Mouse (Mus musculus) ES-E14 (cell line): Measurements from ENCODE around the gene Zmiz1. TPM values are rescaled to one million over a fixed set of nuclear protein-coding genes. Genes with fewer than 3 reads are reported as not detected.

Source experiments
- DNase-seq: peaks from one replicate; pipeline ENCODE4 v3.0.0-alpha.2; 2013; ENCODE audit warnings: low read depth, low spot score
- H3K27ac ChIP-seq: 2 replicates; pipeline ENCODE4 v1.5.1; 2012; ENCODE audit warnings: low read depth, mild to moderate bottlenecking, low read length, moderate library complexity, mixed read lengths; ENCODE audit not compliant: poor library complexity, insufficient read depth, severe bottlenecking
- H3K36me3 ChIP-seq: 2 replicates; pipeline ENCODE4 v1.6.1; 2012; ENCODE audit warnings: mild to moderate bottlenecking, low read length, moderate library complexity, mixed read lengths; ENCODE audit not compliant: control insufficient read depth, poor library complexity, insufficient read depth, severe bottlenecking
- H3K4me1 ChIP-seq, 2 experiments: fragments of 150-350 bp in 1 of 2; sonication (generic) in 1 of 2; 2 replicates each; pipeline ENCODE4 v1.6.1; 2012; ENCODE audit warnings: low read length in 2 of 2, mild to moderate bottlenecking in 1 of 2, mixed read lengths in 1 of 2; ENCODE audit not compliant: control insufficient read depth in 2 of 2, insufficient read depth in 2 of 2, poor library complexity in 1 of 2
- H3K4me3 ChIP-seq, 2 experiments: fragments of 150-350 bp in 1 of 2; sonication (generic) in 1 of 2; 2 replicates each; pipeline ENCODE4 v1.5.1; 2012; ENCODE audit warnings: low read length in 2 of 2, low read depth in 1 of 2, mild to moderate bottlenecking in 1 of 2, mixed read lengths in 1 of 2; ENCODE audit not compliant: insufficient read depth in 1 of 2, poor library complexity in 1 of 2, severe bottlenecking in 1 of 2
- H3K9ac ChIP-seq: 2 replicates; pipeline ENCODE4 v1.6.1; 2012; ENCODE audit warnings: low read depth, mild to moderate bottlenecking, low read length, mixed read lengths; ENCODE audit not compliant: poor library complexity, insufficient read depth, severe bottlenecking
- H3K9me3 ChIP-seq: fragments of 150-350 bp; sonication (generic); 2 replicates; pipeline ENCODE4 v1.6.1; 2012; ENCODE audit warnings: low read depth, mild to moderate bottlenecking, low read length; ENCODE audit not compliant: control insufficient read depth, insufficient read depth
- CHD2 ChIP-seq: IDR thresholded peaks from 2 replicates; pipeline ENCODE4 v1.6.1; 2014; ENCODE audit warnings: mild to moderate bottlenecking, low read depth, low read length, inconsistent platforms
- HCFC1 ChIP-seq: IDR thresholded peaks from 2 replicates; pipeline ENCODE4 v1.6.1; 2012; ENCODE audit warnings: low read length, inconsistent platforms, borderline replicate concordance; ENCODE audit not compliant: insufficient read depth
- MAFK ChIP-seq: IDR thresholded peaks from 2 replicates; pipeline ENCODE4 v1.6.1; 2014; ENCODE audit warnings: mild to moderate bottlenecking, low read depth, low read length, inconsistent platforms; ENCODE audit not compliant: insufficient read depth
- ZC3H11A ChIP-seq: IDR thresholded peaks from 2 replicates; pipeline ENCODE4 v1.6.1; 2012; ENCODE audit warnings: low read depth, mild to moderate bottlenecking, inconsistent platforms, low read length, borderline replicate concordance
- ZNF384 ChIP-seq: IDR thresholded peaks from 2 replicates; pipeline ENCODE4 v1.6.1; 2012; ENCODE audit warnings: low read depth, low read length, inconsistent platforms
- in situ Hi-C, 2 experiments: fragments of 600-800 bp; cut with MboI; formaldehyde crosslinking; loops; one replicate each; pipeline ENCODE4 v1.15.1; 2025; ENCODE audit warnings: low sequenced_read_pairs in 2 of 2, inconsistent platforms in 1 of 2; ENCODE audit not compliant: unreplicated experiment in 2 of 2
- total RNA-seq: library from RNA; depleted of rRNA; stranded (reverse); fragments of 300-350 nt; gene quantifications from 2 replicates; pipeline ENCODE4 v1.2.3, GENCODE M21; 2012

Gene Zmiz1
- total RNA-seq, 1 experiment: 16.9 TPM

DNA sequence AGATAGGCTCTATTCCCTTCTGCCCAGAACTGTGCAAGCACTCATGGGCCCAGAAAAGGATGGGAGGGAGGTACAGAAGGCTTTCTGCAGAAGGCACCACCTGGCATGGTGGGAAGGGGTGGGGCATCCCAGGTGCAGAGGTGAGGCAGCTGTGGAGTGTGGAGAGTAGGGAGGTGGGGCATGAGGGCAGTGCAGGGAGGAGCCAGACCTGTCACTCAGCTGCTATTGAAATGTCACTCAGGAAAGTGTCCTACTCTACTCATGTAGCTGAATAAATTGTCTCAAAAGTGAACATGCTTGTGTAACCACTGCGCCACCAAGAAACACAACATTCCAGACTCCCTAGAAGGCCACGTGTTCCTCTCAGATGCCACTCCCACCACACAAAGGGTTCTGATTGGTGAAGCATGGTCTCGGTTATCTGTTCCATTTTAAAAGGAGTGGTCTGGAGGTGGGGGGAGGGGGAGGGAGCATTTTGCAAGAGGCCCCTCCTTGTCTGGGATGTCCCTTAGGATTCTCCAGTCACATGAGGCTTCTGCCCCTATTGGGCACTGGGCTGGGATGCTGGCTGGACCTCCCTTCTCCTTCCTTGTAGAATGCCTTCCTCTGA is 41.6 kb downstream of the Zmiz1 start:
- TF ChIP-seq HCFC1 (no peak), CHD2 (no peak), ZC3H11A (no peak), MAFK (no peak), ZNF384 (no peak)
- H3K9ac ChIP-seq: no peak overlapping the region
- no peak overlapping the region for H3K27ac ChIP-seq
- DNase-seq: no peak
- peaks cover 0 to 9% of the 10 kb centered on the region in 2 experiments; a peak in 2 of 4 replicates for H3K4me1 ChIP-seq
- no peaks in the 10 kb centered on the region for H3K9me3 ChIP-seq
- in situ Hi-C loops: no loop called here
- H3K4me3 ChIP-seq: no peak overlapping the region
- no peaks in the 10 kb centered on the region for H3K36me3 ChIP-seq

DNA sequence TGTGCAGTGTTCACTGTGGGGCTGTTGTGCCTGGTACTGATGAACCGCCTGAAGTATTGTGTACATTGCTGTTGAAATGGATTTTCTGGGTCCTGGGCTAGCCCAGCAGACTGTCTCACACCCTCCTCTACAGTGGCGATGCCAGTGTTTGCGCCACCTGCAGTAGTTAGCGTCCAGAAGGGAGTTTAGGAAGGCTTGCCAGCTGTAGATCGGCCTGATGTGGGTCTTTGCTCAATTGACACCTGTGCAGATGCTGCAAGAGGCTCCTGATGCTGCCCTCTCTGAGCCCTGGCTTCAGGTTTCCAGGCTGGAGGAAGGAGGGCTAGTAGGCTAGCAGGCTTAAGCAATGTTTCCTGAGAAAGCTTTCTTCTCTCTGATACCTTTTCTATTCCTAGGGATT is 42.5 kb downstream of the Zmiz1 start:
- no peak overlapping the region for H3K27ac ChIP-seq
- in situ Hi-C loops: no loop called here
- no peak overlapping the region for H3K4me3 ChIP-seq
- no peaks in the 10 kb centered on the region for H3K9me3 ChIP-seq
- no peak overlapping the region for H3K9ac ChIP-seq
- no peak for DNase-seq
- H3K4me1 ChIP-seq: peaks cover 0 to 9% of the 10 kb centered on the region in 2 experiments; a peak in 2 of 4 replicates
- TF ChIP-seq CHD2: no peak
- no peak for TF ChIP-seq ZC3H11A
- no peak for TF ChIP-seq ZNF384
- TF ChIP-seq MAFK: no peak
- no peak for TF ChIP-seq HCFC1
- no peaks in the 10 kb centered on the region for H3K36me3 ChIP-seq

DNA sequence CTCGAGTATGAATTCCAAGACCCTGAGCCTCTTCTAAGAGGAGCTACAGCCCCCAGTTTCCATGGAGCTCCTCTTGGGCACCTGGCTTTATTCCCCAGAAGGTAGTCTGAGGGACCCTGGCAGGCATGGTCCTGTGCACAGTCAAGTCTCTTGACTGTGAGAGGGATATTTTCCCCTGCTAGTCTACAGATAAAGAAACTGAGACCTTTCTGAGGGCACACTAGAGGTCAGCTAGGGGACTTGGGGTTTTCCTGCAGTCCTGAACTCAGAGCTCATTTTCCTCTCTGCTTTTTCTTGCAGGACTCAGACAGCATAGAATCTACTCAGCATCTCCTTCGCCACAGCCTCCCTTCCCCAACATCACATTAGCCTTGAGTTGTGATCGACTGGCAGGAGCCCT is 43.4 kb downstream of the Zmiz1 start:
- Histone ChIP-seq H3K9ac (no peak overlapping the region), H3K27ac (no peak overlapping the region), H3K36me3 (no peaks in the 10 kb centered on the region), H3K9me3 (no peaks in the 10 kb centered on the region), H3K4me1 (peaks cover 0 to 9% of the 10 kb centered on the region in 2 experiments; a peak in 2 of 4 replicates), H3K4me3 (no peak overlapping the region)
- TF ChIP-seq HCFC1 (no peak), ZC3H11A (no peak), CHD2 (no peak), ZNF384 (no peak), MAFK (no peak)
- in situ Hi-C loops: no loop called here
- DNase-seq: no peak

DNA sequence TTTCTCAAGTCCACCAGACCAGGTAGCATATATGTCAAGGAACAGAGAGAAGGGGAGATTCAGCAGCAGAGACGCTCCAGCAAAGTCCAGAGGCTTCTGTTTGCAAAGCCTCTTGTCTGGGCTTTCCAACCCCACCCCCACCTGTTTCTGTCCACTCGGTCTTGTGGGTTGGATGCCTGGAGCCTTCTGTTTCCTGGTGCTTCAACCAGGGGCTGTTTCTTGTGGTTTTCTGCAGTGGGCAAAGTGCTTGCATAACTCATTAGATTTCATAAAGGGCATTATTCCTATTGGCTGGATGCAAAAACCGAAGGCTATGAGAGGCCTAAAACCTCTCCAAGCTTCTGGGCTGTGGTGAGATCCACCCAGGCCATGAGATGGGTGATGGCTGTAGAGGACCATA is 45.3 kb downstream of the Zmiz1 start:
- in situ Hi-C loops: no loop called here
- DNase-seq: no peak
- Histone ChIP-seq H3K9me3 (no peaks in the 10 kb centered on the region), H3K4me3 (no peak overlapping the region), H3K36me3 (no peaks in the 10 kb centered on the region), H3K4me1 (peaks cover 1 to 9% of the 10 kb centered on the region in 2 experiments; a peak in 2 of 4 replicates), H3K9ac (no peak overlapping the region), H3K27ac (no peak overlapping the region)
- TF ChIP-seq CHD2 (no peak), ZNF384 (no peak), MAFK (no peak), ZC3H11A (no peak), HCFC1 (no peak)
